Mouse (Mus musculus): ENCODE measurements around the gene Vps11. TPM values are rescaled to one million over a fixed set of nuclear protein-coding genes. Genes with fewer than 3 reads are reported as not detected.
A peak's percentile ranks its signal among the peaks of the same experiment; 100 is the strongest.
"Not testable (repeated sequence)": the region's sequence is repeated elsewhere in the genome, so short reads cannot be mapped to it uniquely, and the experiment has no call there.

Vps11 gene
- polyA plus RNA-seq, 2 experiments, result 9.7 to 11.5 TPM

GRCm38 (mm10) chr9:44327064-44327711, 34.3 kb downstream of the Vps11 start:
- 0% methylated on average over 22 of the region's 22 CpGs for WGBS (ENCODE audit: insufficient replicate concordance)
- Histone ChIP-seq H3K36me3 (replicated peaks; ENCODE audit: control insufficient read depth, insufficient read depth, low read depth) (peaks cover 20% of the 10 kb centered on the region), H3K9ac (replicated peaks) (peak overlapping the region; percentile 78), H3K4me2 (ENCODE audit: low read depth) (peak overlapping the region; percentile 95), H3K27me3 (ENCODE audit: control insufficient read depth, insufficient read depth, low read length) (no peaks in the 10 kb centered on the region), H3K4me1 (replicated peaks; ENCODE audit: control insufficient read depth in 2 of 2, insufficient read depth in 2 of 2, low read length in 1 of 2) (peaks cover 9 to 14% of the 10 kb centered on the region in 2 experiments; a peak in 3 of 4 replicates), H3K9me3 (ENCODE audit: control insufficient read depth, low read length) (no peaks in the 10 kb centered on the region), H3K27ac (peak overlapping the region; percentile 79), H3K4me3 (ENCODE audit: insufficient read depth in 1 of 2, low read depth in 2 of 2, low read length in 2 of 2) (peak overlapping the region; percentile 64 to 83)
- DNase-seq (ENCODE audit: low read depth in 3 of 3, low spot score in 3 of 3), result no peak
- ATAC-seq (ENCODE audit: insufficient read depth), result peak; percentile 49
- no peak for TF ChIP-seq EP300 (IDR thresholded peaks at IDR 0.05; ENCODE audit: low read depth)
- TF ChIP-seq CTCF (IDR thresholded peaks at IDR 0.05; ENCODE audit: low read depth), result 0 out of 2 replicates have a peak, but pooled peaks have one; percentile 5

GRCm38 (mm10) chr9:44326371-44327063, 35.0 kb downstream of the Vps11 start:
- DNase-seq (ENCODE audit: low read depth in 3 of 3, low spot score in 3 of 3) (peak in 2 of 3 experiments; percentile 57 to 72), ATAC-seq (ENCODE audit: insufficient read depth) (peak; percentile 82)
- Histone ChIP-seq H3K27me3 (ENCODE audit: control insufficient read depth, insufficient read depth, low read length) (no peaks in the 10 kb centered on the region), H3K9ac (replicated peaks) (peak overlapping the region; percentile 78), H3K4me1 (replicated peaks; ENCODE audit: control insufficient read depth in 2 of 2, insufficient read depth in 2 of 2, low read length in 1 of 2) (peaks cover 9 to 14% of the 10 kb centered on the region in 2 experiments), H3K36me3 (replicated peaks; ENCODE audit: control insufficient read depth, insufficient read depth, low read depth) (peaks cover 16% of the 10 kb centered on the region), H3K4me3 (ENCODE audit: insufficient read depth in 1 of 2, low read depth in 2 of 2, low read length in 2 of 2) (peak overlapping the region; percentile 64 to 83), H3K9me3 (ENCODE audit: control insufficient read depth, low read length) (no peaks in the 10 kb centered on the region), H3K27ac (peak overlapping the region; percentile 79), H3K4me2 (ENCODE audit: low read depth) (peak overlapping the region; percentile 95)
- under 1% methylated on average over 38 of the region's 38 CpGs for WGBS (ENCODE audit: insufficient replicate concordance)
- TF ChIP-seq EP300 (IDR thresholded peaks at IDR 0.05; ENCODE audit: low read depth), result no peak
- no peak for TF ChIP-seq CTCF (IDR thresholded peaks at IDR 0.05; ENCODE audit: low read depth)

GRCm38 (mm10) chr9:44325768-44326370, 35.6 kb downstream of the Vps11 start, which contains the start of gene Dpagt1:
Gene Dpagt1 (plus strand): TSS chr9:44326019.
- peak within 1 kb of the TSS; percentile 95 for H3K4me2 ChIP-seq (ENCODE audit: low read depth)
- H3K9me3 ChIP-seq (ENCODE audit: control insufficient read depth, low read length), result no peaks in the 10 kb centered on the region

GRCm38 (mm10) chr9:44325032-44325767, 36.3 kb downstream of the Vps11 start:
- WGBS (ENCODE audit: insufficient replicate concordance), result 55% methylated on average over 7 of the region's 8 CpGs
- not testable (repeated sequence) for H3K27ac ChIP-seq

More at GRCm38 (mm10) chr9:44325768-44326370, 35.6 kb downstream of the Vps11 start, which contains the start of gene Dpagt1:
- no peaks in the 10 kb centered on the region for H3K27me3 ChIP-seq (ENCODE audit: control insufficient read depth, insufficient read depth, low read length)
- TF ChIP-seq EP300 (IDR thresholded peaks at IDR 0.05; ENCODE audit: low read depth) (no peak), CTCF (IDR thresholded peaks at IDR 0.05; ENCODE audit: low read depth) (no peak)
- H3K36me3 ChIP-seq (replicated peaks; ENCODE audit: control insufficient read depth, insufficient read depth, low read depth), result peaks cover 12% of the 10 kb centered on the region
- 0 out of 2 replicates have a peak, but pooled peaks have one; percentile 4 for ATAC-seq (ENCODE audit: insufficient read depth)
- H3K4me3 ChIP-seq (ENCODE audit: insufficient read depth in 1 of 2, low read depth in 2 of 2, low read length in 2 of 2), result peak within 1 kb of the TSS; percentile 64 to 83
- H3K27ac ChIP-seq, result peak within 1 kb of the TSS; percentile 79
- H3K4me1 ChIP-seq (replicated peaks; ENCODE audit: control insufficient read depth in 2 of 2, insufficient read depth in 2 of 2, low read length in 1 of 2), result peaks cover 12 to 16% of the 10 kb centered on the region in 2 experiments
- DNase-seq (ENCODE audit: low read depth in 3 of 3, low spot score in 3 of 3), result no peak
- H3K9ac ChIP-seq (replicated peaks), result peak within 1 kb of the TSS; percentile 78
- WGBS (ENCODE audit: insufficient replicate concordance), result 3% methylated on average over 12 of the region's 12 CpGs

More at GRCm38 (mm10) chr9:44325032-44325767, 36.3 kb downstream of the Vps11 start:
- Histone ChIP-seq H3K4me1 (replicated peaks; ENCODE audit: control insufficient read depth in 2 of 2, insufficient read depth in 2 of 2, low read length in 1 of 2) (peaks cover 17 to 22% of the 10 kb centered on the region in 2 experiments), H3K4me2 (ENCODE audit: low read depth) (peak overlapping the region; percentile 95), H3K9ac (replicated peaks) (peak overlapping the region; percentile 78)
- not testable (repeated sequence) for H3K27me3 ChIP-seq (ENCODE audit: control insufficient read depth, insufficient read depth, low read length); DNase-seq (ENCODE audit: low read depth in 3 of 3, low spot score in 3 of 3); H3K9me3 ChIP-seq (ENCODE audit: control insufficient read depth, low read length); H3K36me3 ChIP-seq (replicated peaks; ENCODE audit: control insufficient read depth, insufficient read depth, low read depth); H3K4me3 ChIP-seq (ENCODE audit: insufficient read depth in 1 of 2, low read depth in 2 of 2, low read length in 2 of 2); ATAC-seq (ENCODE audit: insufficient read depth)
